Mouse (Mus musculus): ENCODE results near the gene Col6a4. TPM values are rescaled to one million over a fixed set of nuclear protein-coding genes. Genes with fewer than 3 reads are reported as not detected.

The Col6a4 gene
- polyA plus RNA-seq (2011; ENCODE audit: insufficient read depth, insufficient read length, low read depth, missing spikeins), result 0.15 TPM in 1 of 2 replicates, not detected in the other

DNA sequence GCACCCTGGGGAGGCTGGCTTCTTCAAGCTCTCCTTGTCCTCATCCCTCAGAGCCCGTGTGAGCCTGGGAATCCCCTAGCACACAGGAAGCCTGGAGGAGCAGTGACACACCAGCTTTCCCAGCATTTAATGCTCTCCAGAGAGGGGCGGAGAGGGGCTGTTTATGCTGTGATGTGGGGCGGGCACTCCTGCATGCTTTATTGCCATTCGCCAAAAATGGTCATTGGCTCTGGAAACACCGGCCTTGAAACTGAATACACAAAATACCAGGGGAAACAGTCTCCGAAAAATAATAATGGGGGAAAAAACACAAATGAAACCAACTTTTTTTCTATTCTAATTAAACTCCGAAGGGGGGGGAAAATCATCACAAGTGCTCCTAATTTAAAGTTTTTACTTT, at the start of gene Col6a4:
Col6a4 (minus strand) TSS at position 101 of the 400 bp plus-strand sequence.
- no peaks in the 10 kb centered on the region for H3K27me3 ChIP-seq (ENCODE audit: control insufficient read depth, insufficient read depth, low read length, poor library complexity, severe bottlenecking)
- no peak within 1 kb of the TSS for H3K9ac ChIP-seq (ENCODE audit: low read depth, poor library complexity, severe bottlenecking)
- no peak within 1 kb of the TSS for H3K4me3 ChIP-seq (ENCODE audit: low read depth, low read length)
- no peak within 1 kb of the TSS for H3K27ac ChIP-seq (ENCODE audit: insufficient read depth, low read length)
- H3K9me3 ChIP-seq (replicated peaks; ENCODE audit: control insufficient read depth, insufficient read depth, low read length, poor library complexity, severe bottlenecking), result no peaks in the 10 kb centered on the region
- no peaks in the 10 kb centered on the region for H3K4me1 ChIP-seq (ENCODE audit: control insufficient read depth, insufficient read depth, low read length)
- no peaks in the 10 kb centered on the region for H3K36me3 ChIP-seq (ENCODE audit: control insufficient read depth, insufficient read depth, low read length, poor library complexity, severe bottlenecking)
- no peak for TF ChIP-seq EP300 (IDR thresholded peaks at IDR 0.05; ENCODE audit: insufficient read depth, low read depth, low read length)
- TF ChIP-seq CTCF (IDR thresholded peaks at IDR 0.05; ENCODE audit: low read depth, low read length), result no peak
- TF ChIP-seq POLR2A (IDR thresholded peaks at IDR 0.05; ENCODE audit: insufficient read depth, low read length), result no peak

DNA sequence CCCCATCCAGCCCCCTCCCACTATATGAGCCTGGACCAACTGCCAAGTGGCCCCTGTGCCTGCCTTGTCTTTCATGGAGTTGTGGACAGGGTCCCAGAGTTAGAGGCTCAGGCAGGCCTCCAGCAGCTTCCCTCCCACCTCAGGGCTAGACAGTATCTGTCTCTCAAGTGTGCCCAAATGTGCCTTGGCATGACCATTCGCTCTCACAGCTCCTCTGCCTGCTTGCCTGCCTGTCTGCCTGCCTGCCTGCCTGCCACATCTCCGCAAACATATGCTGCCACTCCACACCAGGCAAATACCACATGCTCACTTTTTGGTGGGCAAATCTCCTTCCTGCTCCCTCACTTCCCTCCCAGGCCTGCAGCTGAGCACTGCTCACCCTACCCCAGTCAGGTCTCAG, 49.0 kb upstream of the Col6a4 start:
- no peak for TF ChIP-seq POLR2A (IDR thresholded peaks at IDR 0.05; ENCODE audit: insufficient read depth, low read length)
- no peak for TF ChIP-seq CTCF (IDR thresholded peaks at IDR 0.05; ENCODE audit: low read depth, low read length)
- TF ChIP-seq EP300 (IDR thresholded peaks at IDR 0.05; ENCODE audit: insufficient read depth, low read depth, low read length), result no peak
- Histone ChIP-seq H3K27me3 (ENCODE audit: control insufficient read depth, insufficient read depth, low read length, poor library complexity, severe bottlenecking) (no peaks in the 10 kb centered on the region), H3K4me3 (ENCODE audit: low read depth, low read length) (no peak overlapping the region), H3K9ac (ENCODE audit: low read depth, poor library complexity, severe bottlenecking) (no peak overlapping the region), H3K4me1 (ENCODE audit: control insufficient read depth, insufficient read depth, low read length) (no peaks in the 10 kb centered on the region), H3K9me3 (replicated peaks; ENCODE audit: control insufficient read depth, insufficient read depth, low read length, poor library complexity, severe bottlenecking) (no peaks in the 10 kb centered on the region), H3K27ac (ENCODE audit: insufficient read depth, low read length) (no peak overlapping the region), H3K36me3 (ENCODE audit: control insufficient read depth, insufficient read depth, low read length, poor library complexity, severe bottlenecking) (no peaks in the 10 kb centered on the region)

DNA sequence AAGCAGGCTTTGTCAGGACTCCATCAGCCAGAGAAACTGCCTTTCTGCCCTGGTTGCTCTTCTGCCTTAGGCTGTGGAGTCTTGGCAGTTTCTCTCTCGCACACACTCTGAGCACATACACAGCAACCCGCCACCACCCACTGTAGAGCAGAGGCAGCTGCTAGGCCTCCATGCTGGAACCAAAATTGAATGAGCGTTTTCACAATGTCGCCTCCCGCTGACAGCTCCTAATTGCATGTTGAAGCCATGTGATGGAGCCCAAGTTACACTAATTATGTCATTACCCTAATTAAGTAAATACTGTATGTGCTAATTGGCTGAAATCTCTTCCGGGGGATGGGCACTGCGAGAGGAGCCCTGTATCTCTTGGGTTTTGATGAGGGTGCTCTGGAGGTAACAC, 47.6 kb upstream of the Col6a4 start:
- TF ChIP-seq CTCF (IDR thresholded peaks at IDR 0.05; ENCODE audit: low read depth, low read length) (no peak), POLR2A (IDR thresholded peaks at IDR 0.05; ENCODE audit: insufficient read depth, low read length) (no peak), EP300 (IDR thresholded peaks at IDR 0.05; ENCODE audit: insufficient read depth, low read depth, low read length) (no peak)
- no peak overlapping the region for H3K4me3 ChIP-seq (ENCODE audit: low read depth, low read length)
- no peaks in the 10 kb centered on the region for H3K9me3 ChIP-seq (replicated peaks; ENCODE audit: control insufficient read depth, insufficient read depth, low read length, poor library complexity, severe bottlenecking)
- no peaks in the 10 kb centered on the region for H3K36me3 ChIP-seq (ENCODE audit: control insufficient read depth, insufficient read depth, low read length, poor library complexity, severe bottlenecking)
- no peaks in the 10 kb centered on the region for H3K27me3 ChIP-seq (ENCODE audit: control insufficient read depth, insufficient read depth, low read length, poor library complexity, severe bottlenecking)
- no peak overlapping the region for H3K9ac ChIP-seq (ENCODE audit: low read depth, poor library complexity, severe bottlenecking)
- no peak overlapping the region for H3K27ac ChIP-seq (ENCODE audit: insufficient read depth, low read length)
- H3K4me1 ChIP-seq (ENCODE audit: control insufficient read depth, insufficient read depth, low read length), result no peaks in the 10 kb centered on the region

DNA sequence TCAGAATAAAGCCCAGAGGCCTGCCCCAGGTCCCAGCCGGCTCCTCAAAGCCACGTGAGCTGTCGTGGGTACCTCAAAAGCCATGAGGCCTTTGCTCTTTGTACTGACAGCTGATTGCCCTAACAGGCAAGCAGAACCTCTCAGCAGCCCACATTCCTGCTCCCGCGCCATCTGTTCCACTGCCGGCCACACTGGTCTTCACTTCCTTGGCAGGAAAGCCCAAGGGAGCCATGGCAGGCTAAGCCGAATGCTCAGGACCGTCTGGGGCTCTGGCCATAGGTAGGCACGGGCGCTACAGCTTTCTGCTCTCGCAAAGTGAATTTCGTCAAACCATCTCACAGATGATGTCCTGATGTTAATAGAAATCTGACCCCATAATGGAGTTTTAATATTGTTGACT, 45.4 kb upstream of the Col6a4 start:
- no peak for TF ChIP-seq CTCF (IDR thresholded peaks at IDR 0.05; ENCODE audit: low read depth, low read length)
- no peak for TF ChIP-seq EP300 (IDR thresholded peaks at IDR 0.05; ENCODE audit: insufficient read depth, low read depth, low read length)
- Histone ChIP-seq H3K27me3 (ENCODE audit: control insufficient read depth, insufficient read depth, low read length, poor library complexity, severe bottlenecking) (no peaks in the 10 kb centered on the region), H3K4me3 (ENCODE audit: low read depth, low read length) (no peak overlapping the region), H3K9me3 (replicated peaks; ENCODE audit: control insufficient read depth, insufficient read depth, low read length, poor library complexity, severe bottlenecking) (0 out of 2 replicates have a peak, but pooled peaks cover 3% of the 10 kb centered on the region), H3K27ac (ENCODE audit: insufficient read depth, low read length) (no peak overlapping the region), H3K9ac (ENCODE audit: low read depth, poor library complexity, severe bottlenecking) (no peak overlapping the region), H3K4me1 (ENCODE audit: control insufficient read depth, insufficient read depth, low read length) (no peaks in the 10 kb centered on the region), H3K36me3 (ENCODE audit: control insufficient read depth, insufficient read depth, low read length, poor library complexity, severe bottlenecking) (no peaks in the 10 kb centered on the region)

DNA sequence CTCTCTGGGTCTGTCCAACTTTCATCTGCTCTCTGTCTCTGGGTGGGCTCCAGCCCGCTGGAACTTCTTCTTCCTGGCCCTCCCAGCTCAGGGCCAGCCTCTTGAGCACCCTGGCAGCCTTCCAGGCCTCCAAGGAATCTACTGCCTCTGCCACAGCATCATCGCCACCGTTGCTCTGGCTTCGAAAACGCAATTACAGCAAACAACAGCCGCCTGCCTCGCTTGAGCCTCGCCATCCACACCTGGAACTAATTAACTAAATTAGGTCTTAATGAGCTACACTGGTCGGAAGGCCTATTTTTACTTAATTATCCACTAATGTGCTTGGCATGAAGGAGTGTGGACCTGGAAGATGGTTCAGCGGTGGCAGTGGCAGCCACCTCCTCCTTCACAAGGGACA, 43.2 kb upstream of the Col6a4 start:
- Histone ChIP-seq H3K27me3 (ENCODE audit: control insufficient read depth, insufficient read depth, low read length, poor library complexity, severe bottlenecking) (no peaks in the 10 kb centered on the region), H3K9ac (ENCODE audit: low read depth, poor library complexity, severe bottlenecking) (no peak overlapping the region), H3K36me3 (ENCODE audit: control insufficient read depth, insufficient read depth, low read length, poor library complexity, severe bottlenecking) (no peaks in the 10 kb centered on the region), H3K4me1 (ENCODE audit: control insufficient read depth, insufficient read depth, low read length) (no peaks in the 10 kb centered on the region), H3K9me3 (replicated peaks; ENCODE audit: control insufficient read depth, insufficient read depth, low read length, poor library complexity, severe bottlenecking) (0 out of 2 replicates have a peak, but pooled peaks cover 3% of the 10 kb centered on the region), H3K4me3 (ENCODE audit: low read depth, low read length) (no peak overlapping the region), H3K27ac (ENCODE audit: insufficient read depth, low read length) (no peak overlapping the region)
- TF ChIP-seq CTCF (IDR thresholded peaks at IDR 0.05; ENCODE audit: low read depth, low read length) (no peak), POLR2A (IDR thresholded peaks at IDR 0.05; ENCODE audit: insufficient read depth, low read length) (no peak), EP300 (IDR thresholded peaks at IDR 0.05; ENCODE audit: insufficient read depth, low read depth, low read length) (no peak)

DNA sequence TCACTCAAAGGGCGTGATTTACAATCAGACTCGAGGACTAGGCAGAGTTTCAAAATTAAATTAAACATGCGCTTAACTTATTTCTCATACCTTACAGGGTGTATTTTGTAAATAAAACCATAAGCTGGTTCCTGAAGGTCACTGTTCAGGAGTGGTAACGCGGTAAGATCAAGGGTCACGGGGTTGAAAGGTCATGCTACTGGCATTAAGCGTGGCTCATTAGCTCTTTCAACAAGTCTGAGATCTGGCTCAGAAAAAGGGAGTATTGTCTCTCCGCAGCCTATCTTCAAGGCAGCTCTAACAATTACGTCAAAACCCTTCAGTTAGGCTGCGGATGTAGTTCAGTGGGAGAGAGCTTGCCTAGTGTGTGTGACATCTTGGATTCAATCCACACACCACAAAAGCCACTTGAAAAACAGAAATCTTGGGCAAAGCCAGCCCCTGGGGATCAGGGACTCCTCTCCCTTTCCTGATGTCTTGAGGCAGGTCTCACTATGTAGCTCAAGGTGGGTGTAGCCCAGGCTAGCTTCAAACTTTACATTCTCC, 41.2 kb upstream of the Col6a4 start:
- no peak overlapping the region for H3K27ac ChIP-seq (ENCODE audit: insufficient read depth, low read length)
- TF ChIP-seq CTCF (IDR thresholded peaks at IDR 0.05; ENCODE audit: low read depth, low read length), result no peak
- no peak for TF ChIP-seq POLR2A (IDR thresholded peaks at IDR 0.05; ENCODE audit: insufficient read depth, low read length)
- TF ChIP-seq EP300 (IDR thresholded peaks at IDR 0.05; ENCODE audit: insufficient read depth, low read depth, low read length), result no peak
- no peaks in the 10 kb centered on the region for H3K36me3 ChIP-seq (ENCODE audit: control insufficient read depth, insufficient read depth, low read length, poor library complexity, severe bottlenecking)
- H3K9me3 ChIP-seq (replicated peaks; ENCODE audit: control insufficient read depth, insufficient read depth, low read length, poor library complexity, severe bottlenecking), result 0 out of 2 replicates have a peak, but pooled peaks cover 3% of the 10 kb centered on the region
- H3K4me3 ChIP-seq (ENCODE audit: low read depth, low read length), result no peak overlapping the region
- no peak overlapping the region for H3K9ac ChIP-seq (ENCODE audit: low read depth, poor library complexity, severe bottlenecking)
- H3K27me3 ChIP-seq (ENCODE audit: control insufficient read depth, insufficient read depth, low read length, poor library complexity, severe bottlenecking), result no peaks in the 10 kb centered on the region
- H3K4me1 ChIP-seq (ENCODE audit: control insufficient read depth, insufficient read depth, low read length), result no peaks in the 10 kb centered on the region

All from ES-Bruce4 (cell line).